Mouse (Mus musculus) mesoderm, embryonic 11.5 days (tissue): Measurements from ENCODE around the gene Sox13.

Experiments used
- DNase-seq: peaks from one replicate; pipeline ENCODE4 v3.0.0-alpha.2; 2012; ENCODE audit warnings: low read depth, low spot score

Sox13 gene

GRCm38 (mm10) chr1:133431133-133431532 lies 7.0 kb upstream of the Sox13 start:
- no peak for DNase-seq

- DNase-seq, result no peak
These were observed 467 bp upstream of the Sox13 start for GRCm38 (mm10) chr1:133424547-133425140.

- DNase-seq, result no peak
These were observed 1.0 kb downstream of the Sox13 start for GRCm38 (mm10) chr1:133423166-133423542.

- DNase-seq, result peak; percentile 48
These were observed 1.5 kb downstream of the Sox13 start for GRCm38 (mm10) chr1:133422615-133423161.

- no peak for DNase-seq
These were observed 2.1 kb downstream of the Sox13 start for GRCm38 (mm10) chr1:133421975-133422570.

- no peak for DNase-seq
These were observed 3.1 kb downstream of the Sox13 start for GRCm38 (mm10) chr1:133421061-133421460.

GRCm38 (mm10) chr1:133420491-133420890 lies 3.7 kb downstream of the Sox13 start:
- peak; percentile 40 for DNase-seq

GRCm38 (mm10) chr1:133419178-133419834 lies 4.9 kb downstream of the Sox13 start:
- DNase-seq, result no peak

GRCm38 (mm10) chr1:133418164-133418800 lies 5.9 kb downstream of the Sox13 start:
- DNase-seq, result peak; percentile 41

GRCm38 (mm10) chr1:133417539-133417938 lies 6.6 kb downstream of the Sox13 start:
- DNase-seq, result no peak

GRCm38 (mm10) chr1:133417113-133417512 lies 7.1 kb downstream of the Sox13 start:
- no peak for DNase-seq

- DNase-seq, result no peak
These were observed 7.7 kb downstream of the Sox13 start for GRCm38 (mm10) chr1:133416472-133416871.

GRCm38 (mm10) chr1:133415505-133415904 lies 8.7 kb downstream of the Sox13 start:
- DNase-seq, result no peak

- DNase-seq, result no peak
These were observed 9.1 kb downstream of the Sox13 start for GRCm38 (mm10) chr1:133415086-133415485.

GRCm38 (mm10) chr1:133412941-133413340 lies 11.2 kb downstream of the Sox13 start:
- no peak for DNase-seq

GRCm38 (mm10) chr1:133411506-133412147 lies 12.6 kb downstream of the Sox13 start:
- DNase-seq, result no peak

GRCm38 (mm10) chr1:133409786-133410185 lies 14.4 kb downstream of the Sox13 start:
- DNase-seq, result no peak

- peak; percentile 83 for DNase-seq
These were observed 15.2 kb downstream of the Sox13 start for GRCm38 (mm10) chr1:133408880-133409516.

- DNase-seq, result no peak
These were observed 15.9 kb downstream of the Sox13 start for GRCm38 (mm10) chr1:133408321-133408720.

GRCm38 (mm10) chr1:133407436-133407835 lies 16.7 kb downstream of the Sox13 start:
- peak; percentile 56 for DNase-seq

GRCm38 (mm10) chr1:133406614-133407013 lies 17.6 kb downstream of the Sox13 start:
- no peak for DNase-seq
